13 mouse cellular contexts compared by ENCODE assay signal in the genomic region with DNA sequence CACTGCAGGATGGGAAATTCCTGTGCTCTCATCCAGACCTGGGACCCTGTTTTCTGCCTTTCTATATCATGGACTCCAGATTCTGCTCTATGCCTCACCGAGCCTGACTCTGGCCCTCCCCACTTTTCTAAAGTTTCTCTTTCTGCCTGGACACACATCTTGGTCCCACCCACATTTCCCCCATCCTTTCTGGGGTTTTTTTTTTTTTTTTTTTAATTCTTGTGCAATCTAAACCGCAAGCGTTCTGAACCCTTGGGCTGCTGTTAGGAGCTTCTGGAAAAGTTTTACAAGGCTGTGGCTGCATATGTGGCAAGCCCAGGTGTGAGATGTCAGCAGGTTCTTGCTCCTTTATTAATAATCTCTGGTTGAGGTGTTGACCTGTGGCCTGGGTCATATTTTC. TPM values are rescaled to one million over a fixed set of nuclear protein-coding genes. Genes with fewer than 3 reads are reported as not detected.
"Had no signal": no experiment of that assay in that cellular context is flagged by ENCODE, and none has a peak within 500 bp of the region (broad histone marks: within the 10 kb centered on the region; RNA-seq: fewer than 3 reads in every experiment).

No protein-coding gene starts in this region.

- H3K27ac ChIP-seq: left cerebral cortex, adult 2 months; limb, embryonic 13.5 days; liver, embryonic 14.5 days; midbrain, embryonic 12.5 days; neural tube, embryonic 15.5 days had no signal

- H3K4me2 ChIP-seq: limb, embryonic 13.5 days; midbrain, embryonic 12.5 days; neural tube, embryonic 15.5 days had no signal

- H3K9ac ChIP-seq: limb, embryonic 13.5 days; liver, embryonic 14.5 days; midbrain, embryonic 12.5 days; neural tube, embryonic 15.5 days had no signal

- H3K9me3 ChIP-seq: limb, embryonic 13.5 days; midbrain, embryonic 12.5 days; neural tube, embryonic 15.5 days had no signal

- DNase-seq: kidney, adult 2 months; kidney, postnatal 36 days; lung, postnatal 4 days; right cerebral cortex, adult 18-20 months; right cerebral cortex, postnatal 25 days; thymus, postnatal 36 days had no signal

- ATAC-seq: intestine, embryonic 16.5 days had no signal

- H3K4me3 ChIP-seq: left cerebral cortex, adult 2 months; limb, embryonic 13.5 days; midbrain, embryonic 12.5 days; neural tube, embryonic 15.5 days had no signal

- H3K36me3 ChIP-seq: limb, embryonic 13.5 days; midbrain, embryonic 12.5 days; neural tube, embryonic 15.5 days had no signal

RNA-seq across cellular contexts. Expression of a gene that starts 5.0 kb away (rescaled TPM):
- total RNA-seq: liver, adult 2 months had no signal
- polyA plus RNA-seq: limb, embryonic 13.5 days; liver, adult 2 months had no signal

RNA-seq across cellular contexts. Expression of a gene that starts 51.3 kb away (rescaled TPM):
- total RNA-seq: liver, adult 2 months had no signal
- polyA plus RNA-seq: liver, adult 2 months had no signal
